Mouse (Mus musculus): ENCODE results near the gene Upk1a. TPM values are rescaled to one million over a fixed set of nuclear protein-coding genes. Genes with fewer than 3 reads are reported as not detected.
A peak's percentile ranks its signal among the peaks of the same experiment; 100 is the strongest.

The Upk1a gene
- 0.46 and 0.73 TPM in 2 replicates for polyA plus RNA-seq (2015; fragmentation: Nextera tagmentation; extraction: Ambion mirVana)

GRCm38 (mm10) chr7:30612654-30613402 is at the start of gene Upk1a:
Upk1a (minus strand) TSS chr7:30612847.
- H3K27ac ChIP-seq, result no peak within 1 kb of the TSS
- H3K36me3 ChIP-seq, result peaks cover 29% of the 10 kb centered on the region
- H3K27me3 ChIP-seq, result no peaks in the 10 kb centered on the region
- 0 out of 2 replicates have a peak, but pooled peaks have one; percentile 10 for ATAC-seq
- H3K9me3 ChIP-seq, result no peaks in the 10 kb centered on the region
- no peak within 1 kb of the TSS for H3K9ac ChIP-seq (replicated peaks)
- H3K4me1 ChIP-seq (replicated peaks), result no peaks in the 10 kb centered on the region; the same call in 1 of the 2 replicates
- WGBS, result 79% methylated on average over 8 of the region's 8 CpGs
- H3K4me3 ChIP-seq (replicated peaks), result no peak within 1 kb of the TSS
- no peak within 1 kb of the TSS for H3K4me2 ChIP-seq (replicated peaks)

- peak within 1 kb of the TSS; percentile 97 for H3K4me2 ChIP-seq (replicated peaks)
- 2% methylated on average over 59 of the region's 59 CpGs for WGBS
- ATAC-seq, result peak; percentile 99
- H3K9me3 ChIP-seq, result no peaks in the 10 kb centered on the region
- H3K27ac ChIP-seq, result peak within 1 kb of the TSS; percentile 77
- H3K36me3 ChIP-seq, result peaks cover 63% of the 10 kb centered on the region
- H3K4me1 ChIP-seq (replicated peaks), result peaks cover 15% of the 10 kb centered on the region
- H3K4me3 ChIP-seq (replicated peaks), result peak within 1 kb of the TSS; percentile 88
- H3K27me3 ChIP-seq, result no peaks in the 10 kb centered on the region
- H3K9ac ChIP-seq (replicated peaks), result peak within 1 kb of the TSS; percentile 90
These were observed 37.2 kb upstream of the Upk1a start, which contains the start of gene Rbm42 for GRCm38 (mm10) chr7:30649591-30650540. Rbm42 (minus strand) TSS chr7:30650317.

GRCm38 (mm10) chr7:30639083-30639482 is 26.4 kb upstream of the Upk1a start:
- H3K4me1 ChIP-seq (replicated peaks), result peaks cover 6% of the 10 kb centered on the region
- no peaks in the 10 kb centered on the region for H3K9me3 ChIP-seq
- no peak overlapping the region for H3K9ac ChIP-seq (replicated peaks)
- no peak overlapping the region for H3K27ac ChIP-seq
- H3K4me3 ChIP-seq (replicated peaks), result no peak overlapping the region
- ATAC-seq, result no peak
- WGBS, result 37% methylated on average over 4 of the region's 4 CpGs
- H3K27me3 ChIP-seq, result peaks cover 37% of the 10 kb centered on the region
- H3K36me3 ChIP-seq, result peaks cover 45% of the 10 kb centered on the region
- no peak overlapping the region for H3K4me2 ChIP-seq (replicated peaks)

- H3K4me3 ChIP-seq (replicated peaks), result no peak overlapping the region
- H3K4me2 ChIP-seq (replicated peaks), result no peak overlapping the region
- H3K27ac ChIP-seq, result no peak overlapping the region
- H3K36me3 ChIP-seq, result peaks cover 18% of the 10 kb centered on the region
- no peak overlapping the region for H3K9ac ChIP-seq (replicated peaks)
- no peak for ATAC-seq
- no peaks in the 10 kb centered on the region for H3K9me3 ChIP-seq
- 25% methylated on average over 11 of the region's 11 CpGs for WGBS
- peaks cover 6% of the 10 kb centered on the region for H3K4me1 ChIP-seq (replicated peaks)
- H3K27me3 ChIP-seq, result peaks cover 64% of the 10 kb centered on the region
These were observed 23.7 kb upstream of the Upk1a start for GRCm38 (mm10) chr7:30636395-30636794.

GRCm38 (mm10) chr7:30635752-30636151 is 23.1 kb upstream of the Upk1a start, which contains the start of gene Etv2:
Etv2 (minus strand) TSS chr7:30635852.
- H3K36me3 ChIP-seq, result peaks cover 11% of the 10 kb centered on the region
- peaks cover 65% of the 10 kb centered on the region for H3K27me3 ChIP-seq
- 3% methylated on average over 5 of the region's 5 CpGs for WGBS
- H3K9me3 ChIP-seq, result no peaks in the 10 kb centered on the region
- H3K4me1 ChIP-seq (replicated peaks), result peaks cover 6% of the 10 kb centered on the region
- peak within 1 kb of the TSS; percentile 36 for H3K4me2 ChIP-seq (replicated peaks)
- no peak for ATAC-seq
- no peak within 1 kb of the TSS for H3K27ac ChIP-seq
- H3K4me3 ChIP-seq (replicated peaks), result 0 out of 2 replicates have a peak within 1 kb of the TSS, but pooled peaks have one; percentile 4
- no peak within 1 kb of the TSS for H3K9ac ChIP-seq (replicated peaks)

GRCm38 (mm10) chr7:30634621-30635020 is 22.0 kb upstream of the Upk1a start:
- Histone ChIP-seq H3K9me3 (no peaks in the 10 kb centered on the region), H3K4me2 (replicated peaks) (peak overlapping the region; percentile 36), H3K4me1 (replicated peaks) (peaks cover 6% of the 10 kb centered on the region), H3K4me3 (replicated peaks) (0 out of 2 replicates have a peak overlapping the region, but pooled peaks have one; percentile 4), H3K36me3 (no peaks in the 10 kb centered on the region), H3K9ac (replicated peaks) (no peak overlapping the region), H3K27ac (no peak overlapping the region), H3K27me3 (peaks cover 73% of the 10 kb centered on the region)
- WGBS, result under 1% methylated on average over 20 of the region's 20 CpGs
- ATAC-seq, result 0 out of 2 replicates have a peak, but pooled peaks have one; percentile 62

GRCm38 (mm10) chr7:30633762-30634412 is 21.2 kb upstream of the Upk1a start:
- peaks cover 6% of the 10 kb centered on the region for H3K4me1 ChIP-seq (replicated peaks)
- ATAC-seq, result no peak
- WGBS, result 5% methylated on average over 27 of the region's 27 CpGs
- no peaks in the 10 kb centered on the region for H3K36me3 ChIP-seq
- peaks cover 77% of the 10 kb centered on the region for H3K27me3 ChIP-seq
- 0 out of 2 replicates have a peak overlapping the region, but pooled peaks have one; percentile 4 for H3K4me3 ChIP-seq (replicated peaks)
- H3K9ac ChIP-seq (replicated peaks), result no peak overlapping the region
- H3K27ac ChIP-seq, result no peak overlapping the region
- H3K4me2 ChIP-seq (replicated peaks), result no peak overlapping the region
- H3K9me3 ChIP-seq, result no peaks in the 10 kb centered on the region

- no peak overlapping the region for H3K9ac ChIP-seq (replicated peaks)
- no peak for ATAC-seq
- H3K27me3 ChIP-seq, result peaks cover 48% of the 10 kb centered on the region
- H3K4me2 ChIP-seq (replicated peaks), result no peak overlapping the region
- no peaks in the 10 kb centered on the region for H3K9me3 ChIP-seq
- H3K4me1 ChIP-seq (replicated peaks), result peaks cover 18% of the 10 kb centered on the region
- H3K4me3 ChIP-seq (replicated peaks), result no peak overlapping the region
- H3K27ac ChIP-seq, result no peak overlapping the region
- peaks cover 5% of the 10 kb centered on the region; the same call in 1 of the 2 replicates for H3K36me3 ChIP-seq
These were observed 16.4 kb upstream of the Upk1a start for GRCm38 (mm10) chr7:30629013-30629412.

- Histone ChIP-seq H3K36me3 (peaks cover 28% of the 10 kb centered on the region), H3K4me3 (replicated peaks) (peak overlapping the region; percentile 91; the same call in 1 of the 2 replicates), H3K4me1 (replicated peaks) (peaks cover 18% of the 10 kb centered on the region), H3K9me3 (no peaks in the 10 kb centered on the region), H3K9ac (replicated peaks) (no peak overlapping the region), H3K27me3 (peaks cover 25% of the 10 kb centered on the region), H3K4me2 (replicated peaks) (peak overlapping the region; percentile 96), H3K27ac (no peak overlapping the region)
- WGBS, result 86% methylated on average over 5 of the region's 5 CpGs
- ATAC-seq, result no peak
These were observed 14.0 kb upstream of the Upk1a start for GRCm38 (mm10) chr7:30626647-30627046.

- Histone ChIP-seq H3K4me1 (replicated peaks) (peaks cover 18% of the 10 kb centered on the region), H3K4me2 (replicated peaks) (peak within 1 kb of the TSS; percentile 96), H3K4me3 (replicated peaks) (peak within 1 kb of the TSS; percentile 91), H3K36me3 (peaks cover 35% of the 10 kb centered on the region), H3K9ac (replicated peaks) (peak within 1 kb of the TSS; percentile 83), H3K27me3 (peaks cover 20% of the 10 kb centered on the region), H3K27ac (peak within 1 kb of the TSS; percentile 58; the same call in 1 of the 2 replicates), H3K9me3 (no peaks in the 10 kb centered on the region)
- ATAC-seq, result peak; percentile 92
- 2% methylated on average over 44 of the region's 44 CpGs for WGBS
These were observed 13.1 kb upstream of the Upk1a start, which contains the start of gene Cox6b1 for GRCm38 (mm10) chr7:30625530-30626384. Cox6b1 (minus strand) TSS chr7:30626151.
